Mouse (Mus musculus) midbrain, embryonic 16.5 days (tissue): ENCODE measurements at regions not wholly inside any gene's neighbourhood (a gene's known extent, or its start where the extent isn't known, plus 50 kb on each side); places are given as distances from the start of the nearest gene placed in this dataset.

Experiments used
- ATAC-seq: fragments of 200-750 bp; cut with Nextera tagmentation; 2 replicates; pipeline ENCODE4 v1.8.0; 2017; ENCODE audit warnings: moderate TSS enrichment
- H3K27ac ChIP-seq: fragments of 300-500 bp; sonication (generic); 2 replicates; pipeline ENCODE4 v1.5.1; 2014; ENCODE audit warnings: mild to moderate bottlenecking, low read length, mixed read lengths
- H3K27me3 ChIP-seq: fragments of 300-500 bp; sonication (generic); 2 replicates; pipeline ENCODE4 v1.6.1; 2014; ENCODE audit warnings: low read depth, low read length, mixed read lengths; ENCODE audit not compliant: control insufficient read depth, insufficient read depth
- H3K36me3 ChIP-seq: fragments of 300-500 bp; sonication (generic); 2 replicates; pipeline ENCODE4 v1.6.1; 2014; ENCODE audit warnings: mild to moderate bottlenecking, low read length, moderate library complexity, mixed read lengths; ENCODE audit not compliant: control insufficient read depth, insufficient read depth
- H3K4me1 ChIP-seq: fragments of 300-500 bp; sonication (generic); 2 replicates; pipeline ENCODE4 v1.6.1; 2014; ENCODE audit warnings: mild to moderate bottlenecking, low read length, mixed read lengths; ENCODE audit not compliant: control insufficient read depth, insufficient read depth
- H3K4me2 ChIP-seq: fragments of 300-500 bp; sonication (generic); 2 replicates; pipeline ENCODE4 v1.6.1; 2014; ENCODE audit warnings: mild to moderate bottlenecking, low read length, mixed read lengths
- H3K4me3 ChIP-seq: fragments of 300-500 bp; sonication (generic); 2 replicates; pipeline ENCODE4 v1.5.1; 2014; ENCODE audit warnings: low read depth, mild to moderate bottlenecking, low read length, moderate library complexity, mixed read lengths
- H3K9ac ChIP-seq: fragments of 300-500 bp; sonication (generic); 2 replicates; pipeline ENCODE4 v1.6.1; 2014; ENCODE audit warnings: low read depth, low read length, mixed read lengths
- H3K9me3 ChIP-seq: fragments of 300-500 bp; sonication (generic); replicated peaks from 2 replicates; pipeline ENCODE4 v1.6.1; 2014; ENCODE audit warnings: mild to moderate bottlenecking, low read length, mixed read lengths; ENCODE audit not compliant: control insufficient read depth, poor library complexity, severe bottlenecking
- WGBS: fragments of 180-500 bp; shearing (Covaris S2); extraction: QIAGEN DNeasy Blood & Tissue Kit; methylation state at CpG from one replicate; pipeline ENCODE4 v1.1.7; 2014; 5-methylcytosine and 5-hydroxymethylcytosine counted together

- Histone ChIP-seq H3K4me3 (no peak overlapping the region), H3K9ac (no peak overlapping the region), H3K4me2 (no peak overlapping the region), H3K4me1 (no peaks in the 10 kb centered on the region), H3K27me3 (no peaks in the 10 kb centered on the region; the same call in 1 of the 2 replicates), H3K9me3 (no peaks in the 10 kb centered on the region), H3K36me3 (no peaks in the 10 kb centered on the region), H3K27ac (no peak overlapping the region)
- no peak for ATAC-seq
- WGBS: 85% methylated on average over 2 of the region's 2 CpGs
Measured at GRCm38 (mm10) chr8:92609908-92610307, 64.2 kb upstream of the Irx6 start.

GRCm38 (mm10) chr8:92610487-92611059 lies 63.5 kb upstream of the Irx6 start:
- H3K27me3 ChIP-seq: no peaks in the 10 kb centered on the region; the same call in 1 of the 2 replicates
- no peak overlapping the region for H3K9ac ChIP-seq
- H3K4me1 ChIP-seq: no peaks in the 10 kb centered on the region
- H3K4me3 ChIP-seq: no peak overlapping the region
- WGBS: 28% methylated on average over 6 of the region's 6 CpGs
- ATAC-seq: no peak
- no peaks in the 10 kb centered on the region for H3K36me3 ChIP-seq
- no peaks in the 10 kb centered on the region for H3K9me3 ChIP-seq
- H3K27ac ChIP-seq: no peak overlapping the region
- no peak overlapping the region for H3K4me2 ChIP-seq

- H3K9me3 ChIP-seq: no peaks in the 10 kb centered on the region
- H3K4me2 ChIP-seq: no peak overlapping the region
- no peak overlapping the region for H3K9ac ChIP-seq
- H3K36me3 ChIP-seq: no peaks in the 10 kb centered on the region
- H3K4me1 ChIP-seq: no peaks in the 10 kb centered on the region
- WGBS: 44% methylated on average over 4 of the region's 4 CpGs
- no peak for ATAC-seq
- H3K27me3 ChIP-seq: no peaks in the 10 kb centered on the region; the same call in 1 of the 2 replicates
- no peak overlapping the region for H3K27ac ChIP-seq
- no peak overlapping the region for H3K4me3 ChIP-seq
Measured at GRCm38 (mm10) chr8:92613486-92613885, 60.6 kb upstream of the Irx6 start.

- H3K4me2 ChIP-seq: no peak overlapping the region
- H3K36me3 ChIP-seq: no peaks in the 10 kb centered on the region
- ATAC-seq: no peak
- 74% methylated on average over 10 of the region's 10 CpGs for WGBS
- H3K4me3 ChIP-seq: no peak overlapping the region
- no peaks in the 10 kb centered on the region for H3K9me3 ChIP-seq
- no peak overlapping the region for H3K9ac ChIP-seq
- no peaks in the 10 kb centered on the region for H3K4me1 ChIP-seq
- no peaks in the 10 kb centered on the region for H3K27me3 ChIP-seq
- H3K27ac ChIP-seq: no peak overlapping the region
Measured at GRCm38 (mm10) chr8:92616341-92617115, 57.6 kb upstream of the Irx6 start.

GRCm38 (mm10) chr8:92618281-92618680 lies 55.8 kb upstream of the Irx6 start:
- Histone ChIP-seq H3K9me3 (no peaks in the 10 kb centered on the region), H3K9ac (no peak overlapping the region), H3K27me3 (no peaks in the 10 kb centered on the region), H3K36me3 (no peaks in the 10 kb centered on the region), H3K4me1 (no peaks in the 10 kb centered on the region), H3K27ac (no peak overlapping the region), H3K4me3 (no peak overlapping the region), H3K4me2 (no peak overlapping the region)
- WGBS: 84% methylated on average over 14 of the region's 14 CpGs
- ATAC-seq: no peak
